Mouse (Mus musculus) cortical plate, adult 2 months (tissue): ENCODE data around the gene Ttll1.

Source experiments
- CTCF ChIP-seq: fragments of 200-500 bp; IDR thresholded peaks from 2 replicates; pipeline ENCODE4 v1.5.1; 2011; ENCODE audit warnings: mild to moderate bottlenecking, control low read depth, low read length; ENCODE audit not compliant: insufficient read depth; ENCODE audit errors: extremely low read depth
- POLR2A ChIP-seq: fragments of 200-500 bp; IDR thresholded peaks from 2 replicates; pipeline ENCODE4 v1.6.1; 2011; ENCODE audit warnings: mild to moderate bottlenecking, low read length, control low read depth; ENCODE audit not compliant: insufficient read depth; ENCODE audit errors: extremely low read depth

DNA sequence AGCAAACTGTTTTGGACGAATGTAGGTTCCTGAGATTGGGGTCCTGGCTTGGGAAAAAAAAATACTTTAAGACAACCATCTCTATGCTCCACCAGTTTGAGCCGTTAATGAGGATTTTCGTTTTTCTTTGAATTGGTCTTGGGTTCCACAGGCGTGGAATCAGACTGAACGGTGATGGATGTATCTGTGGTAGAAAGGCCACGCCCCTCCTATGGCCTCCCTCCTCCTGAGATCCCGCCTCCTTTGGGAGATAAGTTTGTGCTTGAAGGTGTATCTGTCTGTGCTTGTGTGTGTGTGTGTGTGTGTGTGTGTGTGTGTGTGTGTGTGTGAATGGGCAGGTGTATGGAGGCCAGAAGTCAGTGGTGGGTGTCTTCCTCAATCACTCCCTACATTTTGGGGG is 21.9 kb upstream of the Ttll1 start:
- TF ChIP-seq CTCF (no peak), POLR2A (no peak)
